Mouse (Mus musculus): Measurements from ENCODE around the gene Gnat3.
"Not testable (repeated sequence)": the region's sequence is repeated elsewhere in the genome, so short reads cannot be mapped to it uniquely, and the experiment has no call there.

The Gnat3 gene

GRCm38 (mm10) chr5:17962249-17962648 is at the start of gene Gnat3:
Gene Gnat3, plus strand, starts transcription at chr5:17962549.
- no peak for DNase-seq (ENCODE audit: low read depth, low spot score)

- DNase-seq (ENCODE audit: low read depth, low spot score), result no peak
Observed at GRCm38 (mm10) chr5:17918966-17919365, 43.4 kb upstream of the Gnat3 start.

GRCm38 (mm10) chr5:17923648-17924047 is 38.7 kb upstream of the Gnat3 start:
- DNase-seq (ENCODE audit: low read depth, low spot score), result no peak

- no peak for DNase-seq (ENCODE audit: low read depth, low spot score)
Observed at GRCm38 (mm10) chr5:17924085-17924518, 38.2 kb upstream of the Gnat3 start.

GRCm38 (mm10) chr5:17928471-17928870 is 33.9 kb upstream of the Gnat3 start:
- DNase-seq (ENCODE audit: low read depth, low spot score), result no peak

GRCm38 (mm10) chr5:17929006-17929567 is 33.3 kb upstream of the Gnat3 start:
- DNase-seq (ENCODE audit: low read depth, low spot score), result no peak

GRCm38 (mm10) chr5:17931588-17931987 is 30.8 kb upstream of the Gnat3 start:
- DNase-seq (ENCODE audit: low read depth, low spot score), result not testable (repeated sequence)

- DNase-seq (ENCODE audit: low read depth, low spot score), result no peak
Observed at GRCm38 (mm10) chr5:17934501-17934900, 27.8 kb upstream of the Gnat3 start.

GRCm38 (mm10) chr5:17938170-17938939 is 24.0 kb upstream of the Gnat3 start:
- DNase-seq (ENCODE audit: low read depth, low spot score), result no peak

- DNase-seq (ENCODE audit: low read depth, low spot score), result no peak
Observed at GRCm38 (mm10) chr5:17956468-17956867, 5.9 kb upstream of the Gnat3 start.

- DNase-seq (ENCODE audit: low read depth, low spot score), result no peak
Observed at GRCm38 (mm10) chr5:17969704-17970390, 7.5 kb downstream of the Gnat3 start.

GRCm38 (mm10) chr5:17970391-17970730 is 8.0 kb downstream of the Gnat3 start:
- DNase-seq (ENCODE audit: low read depth, low spot score), result no peak

- no peak for DNase-seq (ENCODE audit: low read depth, low spot score)
Observed at GRCm38 (mm10) chr5:17980501-17981121, 18.3 kb downstream of the Gnat3 start.

GRCm38 (mm10) chr5:17982770-17983169 is 20.4 kb downstream of the Gnat3 start:
- no peak for DNase-seq (ENCODE audit: low read depth, low spot score)

- DNase-seq (ENCODE audit: low read depth, low spot score), result no peak
Observed at GRCm38 (mm10) chr5:17984522-17984921, 22.2 kb downstream of the Gnat3 start.

- DNase-seq (ENCODE audit: low read depth, low spot score), result no peak
Observed at GRCm38 (mm10) chr5:17986611-17987010, 24.3 kb downstream of the Gnat3 start.

- DNase-seq (ENCODE audit: low read depth, low spot score), result no peak
Observed at GRCm38 (mm10) chr5:17990618-17991017, 28.3 kb downstream of the Gnat3 start.

- no peak for DNase-seq (ENCODE audit: low read depth, low spot score)
Observed at GRCm38 (mm10) chr5:17999570-17999969, 37.2 kb downstream of the Gnat3 start.

- DNase-seq (ENCODE audit: low read depth, low spot score), result no peak
Observed at GRCm38 (mm10) chr5:18000185-18000584, 37.8 kb downstream of the Gnat3 start.

GRCm38 (mm10) chr5:18001646-18002045 is 39.3 kb downstream of the Gnat3 start:
- DNase-seq (ENCODE audit: low read depth, low spot score), result no peak

GRCm38 (mm10) chr5:18003675-18004074 is 41.3 kb downstream of the Gnat3 start:
- no peak for DNase-seq (ENCODE audit: low read depth, low spot score)
